Mouse (Mus musculus): ENCODE measurements at regions not wholly inside any gene's neighbourhood (a gene's known extent, or its start where the extent isn't known, plus 50 kb on each side); places are given as distances from the start of the nearest gene placed in this dataset.

DNA sequence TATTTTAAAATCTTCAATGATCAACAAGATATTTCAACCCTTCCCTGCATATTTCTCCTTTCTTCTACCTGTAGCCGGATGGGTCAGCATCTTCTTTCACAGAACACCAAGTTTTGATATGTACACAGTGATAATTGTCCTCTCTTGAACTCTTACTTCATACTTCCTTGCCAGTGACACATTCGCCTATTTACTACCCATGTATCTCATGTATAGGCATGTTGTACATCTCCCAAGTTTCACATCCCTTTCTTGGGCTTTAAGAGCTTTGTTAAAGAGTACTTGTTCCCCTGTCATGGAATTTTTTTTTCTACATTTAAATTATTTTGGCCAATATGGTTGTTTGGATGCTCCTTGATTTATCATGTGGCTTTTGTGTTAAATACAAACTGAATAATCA, 3602.1 kb upstream of the Gm7489 start:
- TF ChIP-seq GATA1 (IDR thresholded peaks at IDR 0.05; ENCODE audit: borderline replicate concordance, low read length) (no peak), CTCF (IDR thresholded peaks at IDR 0.05; ENCODE audit: low read depth, low read length) (no peak), TAL1 (conservative IDR thresholded peaks at IDR 0.05; ENCODE audit: low read depth, low read length) (no peak), GATA2 (IDR thresholded peaks at IDR 0.05; ENCODE audit: borderline replicate concordance, low read depth, low read length) (no peak), POLR2AphosphoS5 (IDR thresholded peaks at IDR 0.05; ENCODE audit: insufficient replicate concordance, low read depth, low read length) (no peak)
